Mouse (Mus musculus) ovary, postnatal 36 days (tissue): Measurements from ENCODE around the gene Smarcc1.
"Not testable (repeated sequence)": the region's sequence is repeated elsewhere in the genome, so short reads cannot be mapped to it uniquely, and the experiment has no call there.

Experiments used
- DNase-seq: peaks from one replicate; pipeline ENCODE4 v3.0.0; 2022; ENCODE audit warnings: low spot score, mixed read lengths

The Smarcc1 gene

DNA sequence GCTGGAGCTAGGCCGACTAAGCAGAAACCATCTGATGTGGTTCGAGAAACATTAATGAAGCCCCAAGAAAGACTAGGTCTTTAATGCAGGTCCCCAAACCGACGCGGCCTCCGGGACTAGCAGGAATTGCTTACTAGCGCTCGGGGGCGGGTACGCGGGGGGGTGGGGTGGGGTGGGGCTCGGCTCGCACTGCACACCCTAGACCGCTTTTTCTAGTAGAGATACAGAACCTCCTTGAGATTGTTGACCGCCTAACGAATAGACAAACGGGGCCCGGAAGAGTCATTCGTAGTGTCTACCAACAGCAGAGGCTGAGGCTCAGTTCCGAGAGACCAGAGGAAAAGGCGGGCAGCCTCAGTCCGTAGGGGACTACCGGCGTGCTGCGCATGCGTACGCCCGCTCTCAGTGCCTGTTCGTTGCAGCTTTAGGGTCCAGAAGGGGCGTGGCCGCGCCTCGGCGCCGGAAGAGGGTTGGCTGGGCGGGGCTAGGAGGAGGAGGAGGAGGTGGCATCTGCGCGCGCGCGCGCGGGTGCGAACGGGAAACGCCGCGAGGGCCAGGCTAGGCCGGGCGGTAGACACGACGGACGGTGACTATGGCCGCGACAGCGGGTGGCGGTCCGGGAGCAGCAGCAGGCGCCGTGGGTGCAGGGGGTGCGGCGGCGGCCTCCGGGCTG lies 14.2 kb downstream of the Smarcc1 start:
- peak; percentile 100 for DNase-seq

GRCm38 (mm10) chr9:110132201-110132605 lies 14.7 kb downstream of the Smarcc1 start:
- DNase-seq, result no peak

- no peak for DNase-seq
Observed at GRCm38 (mm10) chr9:110132921-110133320, 15.4 kb downstream of the Smarcc1 start.

DNA sequence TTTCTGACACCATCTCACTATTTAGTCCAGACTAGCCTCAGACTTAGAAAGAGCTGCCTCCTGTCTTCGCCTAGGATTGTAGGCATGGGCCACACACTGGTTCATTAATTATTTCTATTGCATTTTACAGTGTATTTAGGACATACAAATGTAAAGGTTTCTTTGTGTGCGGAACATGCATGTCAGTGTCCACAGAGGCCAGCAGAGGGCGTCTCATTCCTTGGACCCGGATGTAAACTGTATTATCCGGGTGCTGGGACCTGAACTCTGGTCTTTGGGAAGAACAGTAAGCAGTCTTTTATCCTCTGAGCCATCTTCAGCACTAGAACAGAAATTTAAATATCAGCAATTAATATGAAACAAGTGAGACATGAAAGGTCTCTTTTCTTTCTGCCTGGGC lies 16.7 kb downstream of the Smarcc1 start:
- no peak for DNase-seq

DNA sequence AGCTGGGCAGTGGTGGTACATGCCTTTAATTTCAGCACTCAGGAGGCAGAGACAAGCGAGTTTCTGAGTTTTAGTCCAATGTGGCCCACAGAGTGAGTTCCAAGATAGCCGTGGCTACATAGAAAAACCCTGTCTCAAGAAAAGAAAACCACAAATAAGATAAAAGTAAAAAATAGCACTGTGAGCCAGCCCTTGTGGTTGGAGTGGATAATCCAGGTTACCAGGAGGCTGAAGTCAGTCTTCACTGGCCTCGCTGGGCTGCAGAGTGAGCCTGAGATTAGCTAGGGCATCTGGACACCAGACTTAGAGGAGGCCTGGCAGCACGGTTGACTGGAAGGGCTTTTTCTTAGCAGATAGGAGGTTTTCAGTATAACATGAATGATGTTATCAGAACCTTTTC lies 21.6 kb downstream of the Smarcc1 start:
- no peak for DNase-seq

DNA sequence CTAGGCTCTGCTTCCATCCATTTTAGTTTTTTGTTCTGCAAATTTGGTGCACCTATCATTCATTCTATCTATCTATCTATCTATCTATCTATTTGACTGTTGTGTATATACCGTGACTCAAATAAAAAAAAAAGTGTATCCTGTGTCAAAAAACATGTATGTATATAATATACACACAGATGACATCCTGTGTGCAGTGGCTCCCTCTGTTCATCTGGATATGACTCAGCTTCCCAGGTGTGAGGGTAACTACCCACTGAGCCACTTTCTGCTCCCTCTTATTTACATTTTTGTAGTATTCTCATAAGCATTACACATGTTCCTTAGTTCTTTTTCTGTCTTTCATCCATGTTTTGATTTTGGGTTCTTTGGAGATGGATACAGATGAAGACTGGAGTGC lies 24.6 kb downstream of the Smarcc1 start:
- DNase-seq, result no peak

DNA sequence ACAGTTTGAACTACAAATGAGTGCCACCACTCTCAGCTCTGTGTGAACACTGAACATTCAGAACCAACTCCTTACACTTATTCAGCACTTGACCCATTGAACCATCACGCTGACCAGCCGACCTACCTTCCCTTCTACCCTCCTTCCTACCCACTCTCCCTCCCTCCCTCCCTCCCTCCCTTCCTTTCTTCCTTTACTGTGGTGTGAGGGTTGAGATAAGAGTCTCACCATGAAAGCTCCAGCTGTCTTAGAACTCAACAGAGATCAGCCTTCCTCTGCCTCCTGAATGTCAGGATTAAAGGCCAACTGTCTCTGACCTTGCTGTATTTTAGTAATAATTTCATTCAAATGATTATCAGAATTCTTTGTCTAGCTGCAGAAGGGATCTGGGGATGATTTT lies 31.1 kb downstream of the Smarcc1 start:
- DNase-seq, result no peak

DNA sequence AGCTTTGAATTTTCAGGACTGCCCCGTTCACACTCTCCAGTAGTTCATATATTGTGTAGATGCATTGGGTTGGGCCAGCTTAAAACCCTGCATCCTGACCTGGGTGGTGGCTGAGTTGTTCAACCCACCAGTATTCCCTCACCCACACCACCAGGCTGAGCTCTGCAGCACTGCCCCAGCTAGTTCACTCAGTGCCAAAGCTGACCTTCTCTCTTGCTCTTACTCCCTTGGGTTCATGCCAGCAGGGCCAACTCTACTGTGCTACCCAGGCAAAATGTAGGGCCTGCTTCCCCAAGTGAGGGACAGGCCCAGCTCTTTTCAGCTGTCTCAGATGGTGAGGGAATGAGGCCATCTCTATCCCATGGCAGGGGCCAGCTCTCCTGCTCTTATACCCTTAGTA lies 41.5 kb downstream of the Smarcc1 start:
- DNase-seq, result peak; percentile 14

- DNase-seq, result not testable (repeated sequence)
Observed at GRCm38 (mm10) chr9:110160486-110160885, 43.0 kb downstream of the Smarcc1 start.

GRCm38 (mm10) chr9:110162441-110162840 lies 44.9 kb downstream of the Smarcc1 start:
- DNase-seq, result no peak

DNA sequence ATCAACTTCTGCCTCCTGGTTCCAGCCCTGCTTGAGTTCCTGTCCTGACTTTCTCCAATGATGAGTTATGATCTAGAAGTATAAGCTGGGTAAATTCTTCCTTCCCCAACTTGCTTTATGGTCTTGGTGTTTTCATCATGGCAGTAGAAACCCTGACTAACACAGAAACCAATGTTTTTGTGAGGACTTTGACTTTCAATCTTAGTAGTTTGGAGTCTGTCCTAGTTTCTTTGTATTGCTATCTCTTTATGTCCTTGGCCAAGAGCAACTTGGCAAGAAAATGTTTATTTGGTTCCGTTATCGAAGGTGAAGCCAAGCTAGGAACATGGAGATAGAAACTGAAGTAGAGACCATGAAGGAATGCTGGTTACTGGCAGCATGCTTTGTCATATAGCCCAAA lies 45.6 kb downstream of the Smarcc1 start:
- DNase-seq, result no peak

- DNase-seq, result peak; percentile 6
Observed at GRCm38 (mm10) chr9:110170858-110171257, 53.4 kb downstream of the Smarcc1 start.

- DNase-seq, result no peak
Observed at GRCm38 (mm10) chr9:110199870-110200269, 82.4 kb downstream of the Smarcc1 start.

- DNase-seq, result no peak
Observed at GRCm38 (mm10) chr9:110205526-110206404, 88.3 kb downstream of the Smarcc1 start.

DNA sequence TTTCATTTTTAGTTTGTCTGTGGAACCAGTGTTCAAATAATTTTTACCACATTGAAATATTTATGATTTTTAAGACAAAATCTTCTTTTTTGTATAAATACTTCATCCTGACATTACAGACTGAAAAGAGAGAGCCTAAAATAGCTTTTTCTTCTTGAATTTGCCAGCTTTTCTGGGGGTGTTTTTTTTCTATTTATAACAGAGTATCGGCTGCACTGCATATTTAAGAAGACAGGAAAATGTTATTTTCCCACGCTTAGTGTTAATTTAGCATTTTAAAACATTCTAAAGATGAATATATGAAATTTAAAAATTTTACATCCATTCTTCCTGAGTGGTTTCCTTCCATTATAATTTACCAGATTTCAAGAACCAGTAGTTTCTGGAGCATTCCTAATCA lies 88.9 kb downstream of the Smarcc1 start:
- no peak for DNase-seq

GRCm38 (mm10) chr9:110208265-110208664 lies 90.8 kb downstream of the Smarcc1 start:
- no peak for DNase-seq

DNA sequence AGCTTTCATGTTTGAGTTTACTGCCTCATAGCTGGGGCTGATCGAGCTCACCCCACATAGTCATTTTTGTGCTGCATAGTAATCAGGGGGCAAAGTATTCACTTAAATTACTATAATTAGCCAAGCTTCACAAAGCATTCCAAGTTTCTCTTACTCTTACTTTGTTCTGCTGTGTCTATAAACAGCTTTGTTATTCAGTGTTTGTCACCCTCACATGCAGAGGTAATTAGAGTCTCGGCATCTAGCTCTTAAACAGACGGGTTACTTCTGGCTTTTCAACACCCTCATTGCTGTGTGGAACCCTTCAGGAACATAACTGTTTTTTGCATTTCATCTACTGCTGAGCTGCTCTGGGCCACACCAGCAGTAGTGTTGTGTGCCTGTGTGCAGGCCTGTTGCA lies 91.5 kb downstream of the Smarcc1 start:
- no peak for DNase-seq

GRCm38 (mm10) chr9:110224273-110224672 lies 106.8 kb downstream of the Smarcc1 start:
- no peak for DNase-seq

DNA sequence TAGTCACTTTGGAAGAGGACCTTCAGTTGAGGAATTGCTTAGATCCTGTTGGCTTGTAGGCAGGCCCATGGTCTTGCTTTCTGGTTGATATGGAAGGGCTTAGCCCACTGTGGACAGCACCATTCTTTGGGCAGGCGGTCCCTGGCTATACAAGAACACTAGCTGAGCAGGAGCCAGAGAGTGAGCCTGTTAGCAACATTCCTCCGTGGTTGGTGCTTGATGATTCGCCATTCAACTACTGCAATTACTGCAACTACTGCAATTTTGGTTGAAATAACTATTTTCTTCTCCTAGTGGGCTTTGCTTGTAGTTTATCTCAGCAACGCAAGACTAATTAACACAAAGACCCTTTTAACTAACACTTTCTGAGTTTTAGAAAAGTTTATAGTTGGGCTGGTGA lies 108.7 kb downstream of the Smarcc1 start:
- DNase-seq, result no peak

DNA sequence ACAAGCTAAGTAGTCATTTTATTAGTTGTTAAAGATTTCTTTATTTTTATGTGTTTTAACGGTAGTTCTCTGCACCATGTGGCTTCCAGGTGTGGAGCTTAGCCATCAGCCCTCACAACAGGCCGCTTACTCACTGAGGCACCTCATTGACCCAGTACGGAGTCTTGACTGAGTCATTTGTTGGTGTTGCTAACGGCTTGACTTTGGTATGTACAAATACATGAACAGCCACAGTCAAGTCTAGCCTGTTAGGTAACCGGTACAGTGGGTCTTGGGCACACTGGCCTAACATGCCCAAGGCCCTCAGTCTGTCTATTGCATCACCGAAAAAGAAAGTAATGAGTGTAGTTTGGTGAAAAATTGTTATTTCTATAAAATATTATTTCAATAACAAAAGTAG lies 111.2 kb downstream of the Smarcc1 start:
- DNase-seq, result no peak

DNA sequence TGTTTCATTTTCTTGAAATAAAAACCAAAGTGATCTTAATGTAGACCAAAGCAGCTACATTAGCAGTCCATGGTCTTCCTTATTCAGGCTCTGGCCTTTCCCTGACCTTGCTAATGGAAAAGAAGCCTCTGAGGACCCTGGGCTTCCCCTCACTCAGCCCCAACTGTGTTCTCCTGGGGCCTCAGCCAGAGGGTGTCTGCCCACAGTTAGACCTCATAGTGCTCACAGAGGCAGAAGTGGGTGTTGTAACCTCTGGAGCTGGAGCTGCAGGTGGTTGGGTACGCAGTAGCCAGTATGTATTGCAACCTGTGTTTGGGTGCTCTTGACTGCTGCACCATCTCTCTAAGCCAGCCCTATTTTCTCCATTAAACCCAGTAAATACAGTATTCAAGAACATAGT lies 111.6 kb downstream of the Smarcc1 start:
- no peak for DNase-seq

DNA sequence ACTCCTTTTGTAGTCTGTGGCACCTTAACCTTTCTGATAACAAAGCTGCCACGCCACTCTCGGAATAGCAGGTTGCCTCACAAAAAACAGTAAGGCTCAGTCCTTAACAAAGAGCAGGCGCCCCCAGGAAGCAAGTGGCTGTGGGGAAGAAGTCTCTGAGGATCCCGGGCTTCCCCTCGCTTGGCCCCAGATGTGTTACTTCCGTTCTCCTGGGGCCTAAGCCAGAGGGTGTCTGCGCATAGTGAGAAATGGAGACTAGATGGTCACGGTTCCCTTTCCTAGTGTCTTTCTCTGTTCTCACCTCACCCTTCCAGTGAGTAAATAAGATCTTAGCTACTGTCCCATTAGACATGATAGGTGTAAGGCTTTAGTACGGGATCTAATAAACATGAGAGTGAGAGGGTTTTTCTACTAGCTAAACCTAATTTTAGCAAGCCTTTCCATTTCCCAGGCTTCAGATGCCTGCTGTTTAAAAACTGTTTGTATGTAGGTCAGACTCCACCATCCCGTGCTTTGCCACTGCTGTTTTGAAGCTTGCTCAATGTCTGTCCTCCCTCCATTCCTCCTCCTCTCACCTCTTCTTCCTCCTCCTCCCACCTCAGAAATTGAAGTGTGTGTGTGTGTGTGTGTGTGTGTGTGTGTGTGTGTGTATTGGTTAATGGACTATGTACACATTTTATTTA lies 112.2 kb downstream of the Smarcc1 start:
- no peak for DNase-seq
